Mouse (Mus musculus) lung, adult 2 months (tissue): ENCODE data around the gene Nrn1. TPM values are rescaled to one million over a fixed set of nuclear protein-coding genes. Genes with fewer than 3 reads are reported as not detected.

ENCODE experiments used
- DNase-seq: peaks from one replicate; pipeline ENCODE4 v3.0.0; 2022
- H3K4me1 ChIP-seq: fragments of 200-500 bp; 2 replicates; pipeline ENCODE4 v1.6.1; 2011; ENCODE audit warnings: low read length; ENCODE audit not compliant: control insufficient read depth, insufficient read depth
- H3K4me3 ChIP-seq: fragments of 200-500 bp; replicated peaks from 2 replicates; pipeline ENCODE3; 2011; ENCODE audit warnings: low read depth, mild to moderate bottlenecking, control low read depth, low read length; ENCODE audit errors: extremely low read depth
- CTCF ChIP-seq: fragments of 200-500 bp; IDR thresholded peaks from 2 replicates; pipeline ENCODE4 v1.5.1; 2011; ENCODE audit warnings: mild to moderate bottlenecking, low read length, control low read depth; ENCODE audit not compliant: insufficient read depth
- POLR2A ChIP-seq: fragments of 200-500 bp; IDR thresholded peaks from 2 replicates; pipeline ENCODE4 v1.6.1; 2011; ENCODE audit warnings: low read depth, mild to moderate bottlenecking, control low read depth, low read length, borderline replicate concordance; ENCODE audit errors: extremely low read depth
- WGBS: fragments of 180-500 bp; shearing (Covaris S2); methylation state at CpG from one replicate; pipeline ENCODE4 v1.1.7; 2018; 5-methylcytosine and 5-hydroxymethylcytosine counted together
- polyA plus RNA-seq: library from polyadenylated mRNA; depleted of rRNA; stranded (reverse); fragments of >200 nt; gene quantifications from 2 replicates; pipeline ENCODE4 v1.2.3, GENCODE M21; 2012

The Nrn1 gene
- polyA plus RNA-seq, 1 experiment = 9.2 TPM

DNA sequence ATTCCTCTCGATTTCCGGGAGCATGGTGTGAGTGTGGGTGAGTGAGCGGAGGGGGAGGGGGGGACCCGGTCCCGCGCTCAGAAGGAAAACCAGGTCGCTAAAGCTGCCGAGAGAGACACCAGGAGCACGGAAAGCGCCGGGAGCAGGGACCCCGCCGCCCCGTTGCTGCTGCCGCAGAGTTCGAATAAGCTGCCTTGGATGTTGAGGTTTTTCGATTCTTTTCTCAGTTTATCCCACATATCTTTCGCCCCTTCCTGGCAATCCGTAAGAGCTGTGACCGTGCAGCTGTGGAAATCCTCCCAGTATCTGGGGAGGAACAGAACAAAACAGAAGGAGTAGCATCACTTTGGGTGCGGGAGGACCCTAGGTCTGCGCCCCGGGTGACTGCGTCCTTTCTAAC is 8.4 kb downstream of the Nrn1 start:
- peak; percentile 21 for DNase-seq
- Histone ChIP-seq H3K4me3 (no peak overlapping the region), H3K4me1 (peaks cover 6% of the 10 kb centered on the region; the same call in 1 of the 2 replicates)
- WGBS = 2% methylated on average over 24 of the region's 24 CpGs
- TF ChIP-seq POLR2A = no peak
- TF ChIP-seq CTCF = no peak

DNA sequence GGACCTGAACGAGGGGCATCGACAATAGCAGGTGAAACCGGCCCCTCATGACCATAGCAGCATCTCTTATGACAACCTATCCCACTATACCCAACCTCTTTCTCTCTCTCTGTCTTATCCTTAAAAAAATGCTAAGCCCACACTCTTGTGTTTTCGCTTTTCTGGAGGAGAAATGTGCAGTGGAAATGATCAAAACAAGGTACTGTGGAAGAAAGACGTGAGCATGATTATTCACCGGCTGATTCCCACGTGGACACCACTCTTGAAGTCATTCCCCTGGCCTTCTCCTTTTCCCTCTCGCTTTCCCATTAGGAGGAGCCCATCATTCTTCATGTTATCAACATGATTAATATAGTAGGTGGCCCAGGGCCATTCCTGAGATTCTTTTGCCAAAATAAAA is 9.1 kb downstream of the Nrn1 start:
- DNase-seq = no peak
- no peak for TF ChIP-seq CTCF
- no peak for TF ChIP-seq POLR2A
- peaks cover 4% of the 10 kb centered on the region; the same call in 1 of the 2 replicates for H3K4me1 ChIP-seq
- H3K4me3 ChIP-seq = no peak overlapping the region
- 12% methylated on average over 8 of the region's 8 CpGs for WGBS

DNA sequence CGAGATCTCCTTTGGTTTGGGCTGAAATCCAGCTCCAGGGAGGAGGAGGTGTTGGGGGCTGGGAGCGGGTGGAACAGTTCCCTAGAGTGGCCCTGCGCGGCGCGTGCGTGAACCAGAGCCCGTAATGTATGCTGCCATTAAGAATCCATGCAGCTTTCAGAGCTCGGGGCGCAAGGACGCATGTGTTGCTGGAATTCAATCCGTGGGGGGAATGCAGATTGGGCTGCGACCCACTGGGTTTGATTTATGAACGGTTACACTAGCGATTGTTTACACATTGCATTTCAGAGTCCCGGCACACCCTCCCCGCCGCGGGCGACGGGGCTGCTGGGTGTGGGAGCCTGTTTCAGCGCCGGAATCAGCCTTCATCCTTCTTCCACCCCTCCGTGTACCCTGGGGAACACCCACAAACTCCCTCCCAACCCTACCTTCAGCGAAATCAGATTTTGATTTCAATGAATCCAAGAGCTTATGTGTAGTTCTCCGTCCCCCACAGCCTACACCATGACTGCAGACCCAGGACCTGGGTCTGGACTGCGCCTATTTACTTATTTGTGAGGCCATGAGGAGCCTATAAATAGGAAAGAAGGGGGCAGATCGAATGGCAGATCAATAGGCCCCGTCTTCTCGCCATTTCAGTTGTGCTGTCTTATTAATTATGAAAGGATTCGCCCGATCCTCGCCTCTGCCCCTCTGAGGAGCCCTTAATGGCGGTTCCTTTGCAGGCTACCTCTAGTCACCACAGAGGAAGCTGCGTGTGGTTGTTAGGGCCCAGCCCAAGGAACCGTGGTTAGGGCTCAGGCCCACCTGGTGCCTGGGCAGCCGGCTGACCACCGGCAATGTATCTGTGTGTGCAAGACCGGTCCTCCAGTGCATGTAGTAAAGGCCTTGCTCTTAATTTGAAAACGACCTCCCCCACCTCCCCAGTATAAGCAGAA is 10.1 kb downstream of the Nrn1 start:
- 5% methylated on average over 40 of the region's 40 CpGs for WGBS
- no peak for TF ChIP-seq POLR2A
- peak; percentile 40 for DNase-seq
- Histone ChIP-seq H3K4me1 (peaks cover 4% of the 10 kb centered on the region; the same call in 1 of the 2 replicates), H3K4me3 (no peak overlapping the region)

DNA sequence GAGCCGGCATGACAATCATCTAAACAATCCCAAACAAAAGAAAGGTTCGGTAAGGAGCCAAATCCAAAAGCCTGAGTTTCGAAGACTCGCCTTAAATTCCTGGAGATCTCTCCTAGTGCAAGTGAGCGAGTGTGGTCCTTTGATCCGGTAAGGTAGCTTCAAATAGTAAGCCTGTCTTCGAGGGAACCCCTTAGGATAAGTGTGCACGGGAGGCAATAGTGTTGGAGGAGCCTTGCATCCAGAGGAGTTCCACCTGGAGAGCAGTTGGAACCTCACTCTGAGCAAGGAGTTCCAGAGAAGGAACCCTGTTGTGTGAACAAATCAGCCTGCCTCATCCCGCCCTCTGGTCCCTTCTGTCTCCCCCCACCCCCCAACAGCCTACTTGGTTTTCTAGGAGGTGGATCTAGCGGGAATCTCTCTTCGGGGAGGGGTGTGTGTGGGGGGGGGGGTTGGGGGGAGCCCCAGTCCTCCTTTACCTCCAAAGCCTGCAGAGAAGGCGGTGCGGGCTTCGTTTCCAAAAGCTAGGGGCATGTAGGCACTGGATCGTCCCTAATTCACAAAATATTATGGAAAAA is 11.1 kb downstream of the Nrn1 start:
- WGBS = 10% methylated on average over 15 of the region's 15 CpGs
- no peak for TF ChIP-seq POLR2A
- no peak for TF ChIP-seq CTCF
- no peak for DNase-seq
- Histone ChIP-seq H3K4me1 (peaks cover 4% of the 10 kb centered on the region; the same call in 1 of the 2 replicates), H3K4me3 (no peak overlapping the region)

DNA sequence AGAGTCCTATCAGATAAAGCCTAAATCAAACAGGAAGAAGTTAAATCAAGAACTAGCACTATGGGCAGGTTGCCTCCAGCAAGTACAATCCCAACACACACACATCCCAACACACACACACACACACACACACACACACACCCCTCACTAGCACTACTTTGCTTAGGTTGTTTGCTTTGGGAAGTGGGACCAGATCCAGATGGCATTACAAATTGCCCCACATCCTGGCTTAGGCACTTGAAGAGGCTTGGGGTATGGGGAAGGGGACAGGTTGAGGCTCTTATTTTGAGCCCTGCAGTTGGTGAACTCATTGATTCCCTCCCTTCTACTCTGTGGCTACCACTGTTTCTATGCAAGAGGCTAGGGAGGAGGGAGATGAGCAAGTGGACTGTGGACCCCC is 12.6 kb downstream of the Nrn1 start:
- TF ChIP-seq POLR2A (no peak), CTCF (no peak)
- DNase-seq = no peak
- peaks cover 6% of the 10 kb centered on the region; the same call in 1 of the 2 replicates for H3K4me1 ChIP-seq
- H3K4me3 ChIP-seq = no peak overlapping the region

DNA sequence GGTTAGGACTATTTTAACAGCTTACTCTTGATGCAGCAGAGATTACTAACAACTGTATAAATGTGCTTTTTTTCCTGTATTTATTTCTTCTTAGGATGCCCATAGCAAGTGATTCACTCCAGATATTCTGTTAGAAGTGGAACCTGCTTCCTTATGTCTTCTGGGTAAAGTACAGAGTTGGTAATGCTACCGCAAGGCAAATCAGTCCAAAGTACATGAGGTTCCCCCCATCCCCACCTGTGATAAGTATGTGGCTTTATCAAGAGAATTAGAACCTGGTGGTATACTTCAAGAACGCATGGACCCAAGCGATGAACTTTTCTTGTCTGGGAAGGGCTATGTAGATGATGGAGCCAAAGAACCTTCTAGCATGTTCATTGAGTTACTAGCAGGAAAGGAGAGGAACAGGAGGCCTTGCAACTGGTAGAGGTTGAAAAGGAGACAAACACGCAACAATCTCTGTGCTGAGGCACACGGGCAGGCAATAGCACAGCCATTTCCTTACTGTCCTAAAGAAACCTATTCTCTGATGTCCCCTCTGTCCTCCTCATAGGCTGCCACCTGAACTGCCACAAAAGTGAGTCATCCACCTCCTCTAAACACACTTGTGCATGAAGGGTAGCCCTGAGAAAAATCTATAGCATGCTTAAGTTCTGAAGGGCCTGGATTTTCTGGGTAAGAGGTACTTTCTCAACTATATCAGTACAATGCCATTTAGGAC is 14.5 kb downstream of the Nrn1 start:
- no peak for DNase-seq
- Histone ChIP-seq H3K4me1 (peaks cover 5% of the 10 kb centered on the region; the same call in 1 of the 2 replicates), H3K4me3 (no peak overlapping the region)
- 93% methylated on average over 5 of the region's 5 CpGs for WGBS
- TF ChIP-seq CTCF (no peak), POLR2A (no peak)

DNA sequence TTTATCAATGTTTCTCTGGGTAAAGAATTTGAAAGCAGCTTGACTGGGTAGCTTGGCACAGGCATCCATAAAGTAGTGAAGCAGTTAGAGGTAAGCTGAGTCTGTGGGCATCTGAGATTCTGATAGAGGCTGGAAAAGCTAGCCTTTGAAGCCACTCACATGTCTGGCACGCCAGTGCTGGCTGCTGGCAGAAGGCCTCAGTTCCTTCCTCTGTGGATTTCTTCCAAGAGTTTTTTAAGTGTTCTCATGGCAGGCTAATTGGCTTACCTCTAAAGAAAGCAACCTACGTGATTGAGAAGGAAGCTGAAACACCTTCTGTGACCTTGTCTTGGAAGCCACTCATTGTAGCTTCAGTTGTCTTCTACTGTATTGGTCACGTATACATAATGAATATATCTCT is 17.6 kb downstream of the Nrn1 start:
- H3K4me3 ChIP-seq = no peak overlapping the region
- TF ChIP-seq CTCF (no peak), POLR2A (no peak)
- DNase-seq = no peak
- 28% methylated on average over 3 of the region's 3 CpGs for WGBS
- H3K4me1 ChIP-seq = peaks cover 2% of the 10 kb centered on the region; the same call in 1 of the 2 replicates

- DNase-seq = no peak
- no peak for TF ChIP-seq CTCF
- TF ChIP-seq POLR2A = no peak
- 53% methylated on average over 2 of the region's 2 CpGs for WGBS
- Histone ChIP-seq H3K4me3 (no peak overlapping the region), H3K4me1 (peaks cover 2% of the 10 kb centered on the region; the same call in 1 of the 2 replicates)
Measured at GRCm38 (mm10) chr13:36716708-36717107, 18.2 kb downstream of the Nrn1 start.

DNA sequence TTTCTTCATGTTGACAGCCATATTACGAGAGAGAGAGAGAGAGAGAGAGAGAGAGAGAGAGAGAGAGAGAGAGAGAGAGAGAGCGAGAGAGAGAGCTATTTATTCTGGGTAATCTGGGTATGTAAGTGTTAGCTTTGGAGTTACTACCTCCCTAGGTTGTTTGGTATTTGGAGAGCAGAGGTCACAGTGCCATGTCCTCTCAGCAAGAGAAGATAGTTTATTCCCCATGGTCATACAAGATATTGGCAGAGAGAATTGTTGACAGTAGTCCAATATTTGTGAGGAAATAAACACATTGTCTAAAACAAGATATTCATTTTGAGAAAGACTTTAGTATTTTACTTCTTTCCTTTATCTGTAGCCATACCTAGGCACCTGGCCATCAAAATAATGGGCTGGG is 20.8 kb downstream of the Nrn1 start:
- no peak overlapping the region for H3K4me3 ChIP-seq
- 62% methylated on average over 2 of the region's 2 CpGs for WGBS
- peaks cover 2% of the 10 kb centered on the region; the same call in 1 of the 2 replicates for H3K4me1 ChIP-seq
- TF ChIP-seq POLR2A (no peak), CTCF (no peak)
- no peak for DNase-seq
